ENCODE assay signal across 13 mouse cellular contexts in genomic region chr6:49151465-49151864, GRCm38 (mm10).
DNase-seq lines count a peak whose midpoint lies in the region; ATAC-seq and TF ChIP-seq lines count a peak whose summit lies in the region.
"Had no signal": no experiment of that assay in that cellular context is flagged by ENCODE, and none has a peak within 500 bp of the region (broad histone marks: within the 10 kb centered on the region; RNA-seq: fewer than 3 reads in every experiment).

No protein-coding gene starts in this region.

- no peak overlapping the region for H3K4me2 ChIP-seq in liver, embryonic 14.5 days (ENCODE audit: low read depth)
- H3K4me2 ChIP-seq in intestine, postnatal 0 days (replicated peaks; ENCODE audit: low read depth) = no peak overlapping the region
- no peak overlapping the region for H3K4me2 ChIP-seq in liver, embryonic 16.5 days (ENCODE audit: low read depth, low read length)
- H3K4me2 ChIP-seq: heart, embryonic 12.5 days had no signal

- no peak for TF ChIP-seq POLR2A in brain, embryonic 14.5 days (IDR thresholded peaks at IDR 0.05; ENCODE audit: borderline replicate concordance, extremely low read depth, insufficient read depth, insufficient read length, poor library complexity, severe bottlenecking)

- no peak for TF ChIP-seq EP300 in liver, embryonic 14.5 days (IDR thresholded peaks at IDR 0.05; ENCODE audit: low read depth)

- no peaks in the 10 kb centered on the region for H3K9me3 ChIP-seq in liver, embryonic 14.5 days (ENCODE audit: control insufficient read depth, low read length)
- H3K9me3 ChIP-seq in intestine, postnatal 0 days (ENCODE audit: control insufficient read depth) = no peaks in the 10 kb centered on the region
- H3K9me3 ChIP-seq in liver, embryonic 16.5 days (replicated peaks; ENCODE audit: control insufficient read depth, low read length) = no peaks in the 10 kb centered on the region
- H3K9me3 ChIP-seq: heart, embryonic 12.5 days had no signal

- no peak overlapping the region for H3K4me3 ChIP-seq in liver, embryonic 14.5 days (ENCODE audit: insufficient read depth in 1 of 2, low read depth in 2 of 2, low read length in 2 of 2)
- H3K4me3 ChIP-seq in intestine, postnatal 0 days (ENCODE audit: low read depth, low read length) = no peak overlapping the region
- no peak overlapping the region for H3K4me3 ChIP-seq in liver, embryonic 16.5 days (ENCODE audit: low read depth, low read length)
- H3K4me3 ChIP-seq: heart, embryonic 12.5 days had no signal

- no peak for TF ChIP-seq CTCF in liver, embryonic 14.5 days (IDR thresholded peaks at IDR 0.05; ENCODE audit: low read depth)
- no peak for TF ChIP-seq CTCF in brain, embryonic 14.5 days (IDR thresholded peaks at IDR 0.05; ENCODE audit: borderline replicate concordance, extremely low read depth, insufficient read depth, insufficient read length)
- TF ChIP-seq CTCF in intestine, postnatal 0 days (IDR thresholded peaks at IDR 0.05; ENCODE audit: low read depth) = no peak

- no peak overlapping the region for H3K9ac ChIP-seq in liver, embryonic 14.5 days (replicated peaks)
- H3K9ac ChIP-seq in intestine, postnatal 0 days (ENCODE audit: low read depth, low read length) = no peak overlapping the region
- H3K9ac ChIP-seq in liver, embryonic 16.5 days (ENCODE audit: low read depth, low read length) = no peak overlapping the region
- H3K9ac ChIP-seq: heart, embryonic 12.5 days had no signal

- H3K36me3 ChIP-seq in liver, embryonic 14.5 days (replicated peaks; ENCODE audit: control insufficient read depth, insufficient read depth, low read depth) = no peaks in the 10 kb centered on the region
- no peaks in the 10 kb centered on the region for H3K36me3 ChIP-seq in intestine, postnatal 0 days (ENCODE audit: control insufficient read depth, insufficient read depth)
- H3K36me3 ChIP-seq in liver, embryonic 16.5 days (ENCODE audit: control insufficient read depth, insufficient read depth) = no peaks in the 10 kb centered on the region
- H3K36me3 ChIP-seq: heart, embryonic 12.5 days had no signal

- H3K27ac ChIP-seq in liver, embryonic 14.5 days = no peak overlapping the region
- H3K27ac ChIP-seq in intestine, postnatal 0 days (ENCODE audit: low read depth, low read length) = peak overlapping the region; percentile 91
- H3K27ac ChIP-seq in liver, embryonic 16.5 days (ENCODE audit: low read length) = peak overlapping the region; percentile 61
- H3K27ac ChIP-seq: hindbrain, postnatal 0 days had no signal

- H3K27me3 ChIP-seq in liver, embryonic 14.5 days (ENCODE audit: control insufficient read depth, insufficient read depth, low read length) = no peaks in the 10 kb centered on the region
- H3K27me3 ChIP-seq in intestine, postnatal 0 days (replicated peaks; ENCODE audit: control insufficient read depth, insufficient read depth, low read length) = no peaks in the 10 kb centered on the region
- H3K27me3 ChIP-seq in liver, embryonic 16.5 days (ENCODE audit: control insufficient read depth, insufficient read depth, low read depth, low read length) = no peaks in the 10 kb centered on the region
- H3K27me3 ChIP-seq: CH12.LX; heart, embryonic 12.5 days had no signal

- H3K4me1 ChIP-seq in liver, embryonic 14.5 days (replicated peaks; ENCODE audit: control insufficient read depth in 2 of 2, insufficient read depth in 2 of 2, low read length in 1 of 2) = peaks cover 0 to 16% of the 10 kb centered on the region in 2 experiments; a peak in 3 of 4 replicates
- H3K4me1 ChIP-seq in intestine, postnatal 0 days (replicated peaks; ENCODE audit: control insufficient read depth, insufficient read depth, low read length) = peaks cover 13% of the 10 kb centered on the region; the same call in 1 of the 2 replicates
- H3K4me1 ChIP-seq in liver, embryonic 16.5 days (ENCODE audit: control insufficient read depth, low read depth, low read length) = peaks cover 6% of the 10 kb centered on the region

- ATAC-seq in liver, embryonic 14.5 days (ENCODE audit: insufficient read depth) = 0 out of 2 replicates have a peak, but pooled peaks have one; percentile 11
- no peak for ATAC-seq in intestine, postnatal 0 days
- 0 out of 2 replicates have a peak, but pooled peaks have one; percentile 5 for ATAC-seq in liver, embryonic 16.5 days (ENCODE audit: low read depth)
- ATAC-seq: hindbrain, postnatal 0 days had no signal

- DNase-seq in liver, embryonic 14.5 days (ENCODE audit: low read depth in 3 of 3, low spot score in 3 of 3) = no peak
- no peak for DNase-seq in liver
- peak; percentile 45 for DNase-seq in brain, embryonic 14.5 days (ENCODE audit: low read depth)
- no peak for DNase-seq in thymus, postnatal 14 days
- DNase-seq in lung, postnatal 25 days (ENCODE audit: low spot score) = no peak
- DNase-seq: adrenal gland, adult 8-10 months; gastrocnemius, postnatal 36 days; layer of hippocampus, postnatal 36 days had no signal

- WGBS in liver, embryonic 14.5 days (ENCODE audit: insufficient replicate concordance) = 73% methylated on average over 4 of the region's 4 CpGs
- 45% methylated on average over 4 of the region's 4 CpGs for WGBS in intestine, postnatal 0 days
- 70% methylated on average over 4 of the region's 4 CpGs for WGBS in liver, embryonic 16.5 days (ENCODE audit: insufficient replicate concordance)
